Mouse (Mus musculus): ENCODE data around the gene Tspo2. TPM values are rescaled to one million over a fixed set of nuclear protein-coding genes. Genes with fewer than 3 reads are reported as not detected.
"Not testable (repeated sequence)": the region's sequence is repeated elsewhere in the genome, so short reads cannot be mapped to it uniquely, and the experiment has no call there.

Tspo2 gene
- not detected for polyA plus RNA-seq (2017; shearing (Covaris generic))

DNA sequence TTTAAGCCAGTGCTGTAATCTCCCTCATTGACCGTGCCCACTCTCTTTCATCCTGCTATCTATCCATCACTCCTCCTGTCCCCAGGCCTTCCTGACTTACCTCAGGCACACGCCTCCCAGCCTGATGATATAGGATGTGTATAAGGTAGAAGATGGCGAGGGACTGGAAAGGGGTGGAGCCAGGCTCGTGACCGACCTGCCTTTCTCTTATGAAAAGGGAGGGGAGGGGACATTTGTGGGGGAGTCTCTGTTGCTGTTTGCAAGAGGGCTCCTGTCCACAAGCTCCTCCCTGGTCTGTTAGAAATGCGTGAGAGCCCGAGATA is at the start of gene Tspo2:
Gene Tspo2, minus strand, starts transcription at position 170 of the 323 bp plus-strand sequence.
- no peak for ATAC-seq

DNA sequence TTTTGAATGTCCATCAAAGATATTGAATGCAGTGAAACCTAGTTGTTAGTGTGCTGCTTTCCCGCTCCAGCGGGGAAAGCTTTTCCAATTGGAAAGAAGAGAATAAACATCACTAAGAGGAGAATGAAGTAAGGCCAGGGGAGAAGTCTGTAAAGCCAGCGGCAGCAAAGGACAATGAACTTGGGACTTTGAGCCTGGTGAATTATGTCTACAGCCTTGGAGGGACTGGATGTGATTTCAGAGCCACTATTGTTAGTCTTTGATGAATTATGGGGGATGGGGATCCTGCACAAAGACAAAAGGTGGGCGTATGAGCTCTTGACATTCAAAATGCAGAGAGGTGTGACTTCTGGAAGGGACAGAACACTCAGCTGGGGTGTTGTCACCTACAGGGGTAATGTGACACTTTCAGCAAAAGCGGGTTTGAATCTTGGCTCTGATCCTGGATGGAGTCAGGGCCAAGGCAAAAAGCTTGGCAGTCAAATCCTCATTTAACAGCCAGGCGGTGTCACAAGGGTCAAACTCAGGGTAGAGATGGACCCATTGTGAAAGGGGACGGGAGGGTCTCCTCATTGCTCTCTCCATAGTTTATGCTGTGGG is 49.6 kb upstream of the Tspo2 start:
- no peak for ATAC-seq

DNA sequence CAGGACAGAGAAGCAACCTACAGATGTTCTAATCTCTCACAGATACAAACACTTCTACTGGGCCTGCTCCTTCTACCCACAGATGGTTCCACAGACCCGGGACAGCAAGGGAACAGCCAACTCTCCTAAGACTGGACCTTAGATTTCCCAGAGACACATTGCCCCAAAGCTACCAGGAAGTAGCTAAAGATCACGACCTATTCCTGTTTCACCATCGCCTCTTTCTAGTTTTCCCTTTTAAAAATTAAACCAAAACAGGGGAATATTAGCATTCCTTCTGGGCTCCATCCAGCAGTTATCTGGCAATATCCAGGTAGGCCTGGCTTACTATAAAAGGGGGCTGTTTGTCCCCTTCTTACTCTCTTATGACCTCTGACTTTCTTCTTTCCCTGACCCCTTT is 46.7 kb upstream of the Tspo2 start:
- ATAC-seq: no peak

DNA sequence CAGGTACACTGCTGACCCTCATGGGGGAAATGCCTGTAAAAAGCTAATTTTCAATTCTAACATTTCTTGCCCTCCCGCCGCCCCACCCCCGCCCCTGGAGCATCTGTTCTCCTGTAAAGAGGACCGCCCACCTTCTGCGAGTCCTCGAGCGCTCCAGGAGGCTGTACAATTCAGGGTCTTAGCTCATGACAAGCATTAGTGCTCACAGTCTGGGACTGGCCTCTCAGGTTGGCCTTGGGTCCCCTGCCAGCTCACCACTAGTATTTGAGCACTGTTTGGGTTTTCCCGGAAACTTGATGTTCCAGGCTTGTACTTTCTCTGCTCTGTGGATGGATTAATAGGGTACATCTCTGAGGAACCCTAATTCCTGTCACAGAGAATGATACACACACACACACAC is 42.7 kb upstream of the Tspo2 start:
- no peak for ATAC-seq

DNA sequence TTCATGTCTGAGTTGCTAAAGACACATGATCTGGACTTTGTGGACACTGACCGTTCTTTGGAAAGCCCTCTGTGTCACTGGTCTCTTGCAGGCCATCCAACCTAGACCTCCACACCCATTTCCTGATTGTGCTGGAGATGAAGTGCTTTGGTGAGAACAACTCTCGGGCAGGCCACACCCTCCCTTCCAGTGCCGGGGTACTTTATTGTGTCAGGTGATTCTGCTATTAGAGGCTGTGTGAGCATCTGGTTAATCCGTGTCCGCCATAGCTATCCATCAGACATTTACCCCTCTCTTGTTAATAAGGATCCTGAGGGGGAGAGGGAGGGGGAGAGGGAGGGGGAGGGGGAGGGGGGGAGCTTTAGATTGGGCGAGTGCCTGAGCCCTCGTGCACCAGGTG is 42.3 kb upstream of the Tspo2 start:
- ATAC-seq: no peak

DNA sequence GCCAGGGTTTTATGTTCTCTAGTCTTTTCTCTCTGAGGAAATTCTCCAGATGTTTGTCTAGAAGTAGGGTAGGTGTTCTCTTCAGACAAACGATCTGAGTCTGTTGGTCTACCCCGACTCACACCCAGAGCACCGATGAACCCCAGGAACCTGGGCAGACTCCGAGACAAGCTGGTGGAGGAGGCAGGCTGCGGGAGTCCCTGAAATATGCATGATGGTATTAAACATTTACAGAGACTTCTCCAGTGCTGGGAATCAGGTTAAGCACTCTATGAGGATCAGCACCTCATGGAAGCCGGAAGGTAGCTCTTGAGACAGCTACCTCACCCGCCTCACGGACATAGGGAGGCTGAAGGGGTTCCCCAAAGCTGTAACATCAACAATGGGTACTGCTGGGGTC is 41.3 kb upstream of the Tspo2 start:
- ATAC-seq: no peak

DNA sequence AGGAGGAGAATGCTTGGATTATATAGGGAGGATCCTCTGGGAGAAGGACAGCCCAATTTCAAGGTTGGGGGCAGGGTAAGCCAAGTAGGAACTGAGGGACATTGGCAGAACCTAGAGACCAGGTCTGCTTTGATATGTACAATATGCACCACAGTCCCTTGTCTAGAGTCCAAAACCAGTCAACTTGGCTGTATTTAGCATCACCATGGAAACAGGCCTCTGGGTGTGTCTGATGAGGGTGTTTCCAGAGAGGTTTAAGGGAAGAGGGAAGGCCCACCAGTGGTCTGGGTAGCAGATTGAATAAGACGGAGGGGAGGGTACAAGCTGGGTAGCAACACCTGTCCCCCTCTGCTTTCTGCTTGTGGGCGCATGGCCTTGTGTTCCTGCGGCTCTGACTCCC is 38.1 kb upstream of the Tspo2 start:
- no peak for ATAC-seq

DNA sequence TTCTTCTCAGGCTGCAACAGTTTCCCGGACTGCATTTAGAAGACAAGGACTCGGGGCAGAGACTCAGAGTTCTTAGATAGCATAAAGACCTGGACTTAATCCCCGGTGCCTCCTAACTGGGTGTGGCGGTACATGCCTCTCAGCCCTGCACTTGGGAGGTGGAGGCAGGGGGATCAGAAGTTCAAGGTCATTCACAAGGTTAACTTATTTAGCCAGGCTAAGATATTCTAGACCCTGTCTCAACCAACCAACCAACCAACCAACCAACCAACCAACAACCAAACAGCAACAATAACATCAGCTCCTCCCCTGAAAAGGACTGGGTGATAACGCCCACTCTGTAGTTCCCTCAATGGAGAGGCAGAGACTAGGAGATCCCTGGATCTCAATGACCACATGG is 32.9 kb upstream of the Tspo2 start:
- no peak for ATAC-seq

DNA sequence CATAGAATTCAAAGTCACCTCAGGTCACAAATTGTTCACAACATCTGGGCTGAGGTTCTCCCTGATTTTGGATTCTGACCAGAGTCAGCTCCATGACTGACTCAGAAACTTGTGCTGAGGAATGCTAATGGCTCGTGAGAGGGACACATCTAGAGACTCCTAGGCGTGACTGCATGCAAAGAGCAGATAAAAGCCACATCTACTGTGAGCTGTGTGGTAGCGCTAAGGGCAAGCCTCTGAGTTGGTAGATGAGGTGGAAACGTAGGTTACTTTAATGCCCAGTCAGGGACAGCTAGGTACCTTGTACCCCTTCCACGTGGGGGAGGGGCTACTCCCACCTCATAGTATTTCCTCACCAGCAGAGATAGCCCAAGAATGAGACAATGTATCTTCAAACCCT is 32.4 kb upstream of the Tspo2 start:
- no peak for ATAC-seq

DNA sequence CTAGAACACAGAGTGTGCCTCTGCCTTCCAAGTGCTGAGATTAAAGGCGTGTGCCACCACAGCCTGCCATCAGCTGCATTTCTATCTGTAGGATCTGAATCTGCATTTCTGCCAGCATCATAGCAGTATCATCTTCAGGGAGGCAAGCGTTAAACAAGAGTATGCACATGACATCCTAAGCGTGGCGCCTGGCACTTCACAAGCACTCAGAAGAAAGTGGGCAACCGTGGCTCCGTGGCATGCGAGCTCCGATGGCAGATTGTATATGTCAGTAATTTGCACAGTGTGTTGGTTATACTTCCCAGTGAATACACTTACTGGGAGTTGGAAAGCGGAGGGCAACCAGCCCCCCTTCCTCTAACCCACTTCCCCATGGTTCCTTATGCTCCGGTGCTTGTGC is 28.6 kb upstream of the Tspo2 start:
- no peak for ATAC-seq

DNA sequence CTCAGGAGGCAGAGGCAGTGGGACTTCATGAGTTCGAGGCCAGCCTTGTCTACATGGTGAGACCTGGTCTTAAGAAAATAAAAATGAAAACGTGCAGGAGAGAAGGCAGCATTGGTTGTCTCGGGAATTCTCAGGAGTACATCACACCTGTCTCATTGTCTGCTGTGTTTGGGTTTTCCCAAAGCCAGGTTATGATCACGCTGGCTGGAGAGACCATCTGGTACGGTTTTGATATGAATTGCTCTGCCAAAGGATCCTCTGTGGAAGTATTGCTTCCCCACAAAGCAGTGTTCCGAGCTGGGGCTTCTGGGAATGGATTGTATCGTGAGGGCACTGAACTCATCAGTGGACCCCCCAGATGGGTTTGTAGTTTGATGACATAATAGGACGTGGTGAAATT is 24.1 kb upstream of the Tspo2 start:
- no peak for ATAC-seq

DNA sequence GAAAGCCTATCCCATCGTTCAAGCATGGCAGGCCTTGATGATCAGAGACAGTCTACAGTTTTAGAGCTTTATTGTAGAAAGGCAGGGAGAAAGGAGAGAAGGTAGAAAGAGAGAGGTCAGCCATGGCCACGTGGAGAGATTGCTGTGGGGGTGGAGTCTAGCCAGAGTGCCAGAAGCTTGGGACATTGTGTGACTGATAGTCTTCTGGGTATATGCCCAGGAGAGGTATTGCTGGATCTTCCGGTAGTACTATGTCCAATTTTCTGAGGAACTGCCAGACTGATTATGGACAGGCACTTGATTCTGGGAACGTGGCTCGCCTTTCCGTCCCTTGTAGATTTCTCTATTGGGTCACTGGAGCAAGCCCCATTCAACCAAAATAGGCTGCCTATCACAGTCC is 23.0 kb upstream of the Tspo2 start:
- ATAC-seq: not testable (repeated sequence)

DNA sequence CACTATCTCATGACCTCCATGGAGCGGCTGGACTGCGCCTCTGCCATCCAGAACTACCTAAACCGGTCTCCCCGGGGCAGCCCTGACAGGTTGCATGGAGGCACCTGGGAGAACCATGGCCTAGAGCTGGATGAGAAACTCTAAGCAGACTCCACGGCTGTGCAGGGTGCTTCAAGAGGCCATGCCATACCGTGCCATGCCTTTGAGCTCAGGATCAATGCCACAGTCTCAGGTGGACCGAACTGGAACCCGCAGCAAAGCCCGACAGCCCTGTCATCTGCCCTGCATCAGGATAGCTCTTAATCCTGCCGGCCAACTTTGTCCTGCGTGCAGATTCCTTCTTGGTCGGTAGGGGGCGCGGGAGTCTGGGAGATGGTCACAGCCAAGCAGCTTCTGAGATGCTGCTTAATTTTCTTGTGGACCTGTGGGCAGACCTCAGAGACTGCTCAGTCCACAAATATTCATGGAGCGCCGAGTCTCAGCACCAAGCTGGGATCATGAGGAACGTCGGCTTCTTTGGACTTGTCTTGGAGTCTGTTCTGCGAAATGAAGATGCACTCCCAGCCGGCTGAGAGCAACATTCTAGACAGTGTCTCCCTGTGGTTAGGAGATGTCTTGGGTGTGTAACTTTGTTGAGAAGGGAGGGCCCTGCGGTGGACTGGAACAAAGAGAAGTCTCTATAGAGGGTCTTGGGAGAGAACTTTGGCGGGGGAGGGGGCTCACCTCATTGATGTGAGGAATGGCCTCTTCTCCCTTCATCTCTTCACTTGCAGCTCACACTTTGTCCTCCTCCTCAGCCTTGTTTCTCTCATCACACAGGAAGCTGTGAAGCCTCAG is 16.3 kb upstream of the Tspo2 start:
- ATAC-seq: peak; percentile 60

DNA sequence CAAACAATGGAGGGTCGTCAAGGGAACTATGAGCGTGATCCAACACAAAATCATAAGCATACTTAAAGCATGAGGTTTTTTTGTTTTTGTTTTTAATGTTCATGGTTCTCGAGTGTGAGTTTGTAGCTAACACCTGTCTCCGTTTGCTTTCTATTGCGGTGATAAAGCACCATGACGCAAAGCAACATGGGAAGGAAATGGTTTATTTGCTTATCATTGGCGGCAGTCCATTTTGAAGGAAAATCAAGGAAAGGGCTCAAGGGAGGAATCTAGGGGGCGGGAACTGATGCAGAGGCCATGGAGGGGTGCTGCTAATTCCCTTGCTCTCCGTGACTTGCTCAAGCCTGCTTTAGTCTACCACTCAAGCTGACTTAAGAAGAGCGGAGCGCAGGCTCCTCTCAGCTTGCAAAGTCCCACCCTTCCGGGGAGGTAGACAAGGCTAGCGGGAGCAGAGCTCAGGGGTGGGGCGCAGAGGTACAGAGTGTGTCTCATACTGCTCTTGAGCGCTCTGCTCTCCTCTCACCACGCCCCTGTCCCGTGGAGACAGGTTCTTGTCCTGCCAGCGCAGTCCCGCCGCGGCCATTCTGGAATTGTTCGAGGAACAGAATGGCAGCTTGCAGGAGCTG is 15.6 kb upstream of the Tspo2 start:
- no peak for ATAC-seq

DNA sequence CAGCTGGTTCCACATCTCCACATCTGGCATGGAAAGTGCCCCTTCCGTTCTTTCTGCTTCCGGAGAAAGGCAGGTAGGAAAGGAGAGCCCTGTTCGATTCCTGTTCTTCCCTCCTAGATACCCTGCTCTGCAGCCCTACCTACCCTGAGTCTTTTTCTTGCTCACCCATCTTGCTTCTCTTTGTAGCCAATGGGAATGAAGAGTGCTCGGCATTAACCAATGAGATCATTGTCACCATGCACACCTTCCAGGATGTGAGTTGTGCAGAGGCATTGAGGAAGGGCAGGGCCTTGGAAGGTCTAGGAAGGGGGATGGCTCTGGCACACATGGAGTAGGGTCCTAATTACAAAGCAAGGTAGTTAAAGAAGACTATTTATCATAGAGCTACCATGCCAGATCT is 12.1 kb upstream of the Tspo2 start:
- peak; percentile 69 for ATAC-seq

DNA sequence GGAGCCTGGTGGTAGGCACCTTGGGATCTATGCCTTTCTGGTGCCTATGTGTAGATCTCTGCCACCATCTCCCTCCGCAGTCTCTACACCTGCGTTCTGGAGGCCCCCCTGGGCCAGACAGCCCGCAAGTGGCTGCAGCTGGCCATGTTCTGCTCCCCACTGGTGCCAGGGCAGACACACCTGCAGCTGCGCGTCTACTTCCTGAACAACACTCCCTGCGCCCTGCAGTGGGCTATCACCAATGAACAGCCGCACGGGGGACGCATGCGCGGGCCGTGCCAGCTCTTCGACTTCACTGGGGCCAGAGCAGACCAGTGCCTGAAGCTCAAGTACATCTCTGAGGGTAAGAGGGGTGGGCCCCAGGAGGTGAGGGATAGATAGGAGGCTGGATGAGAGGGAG is 10.8 kb upstream of the Tspo2 start:
- ATAC-seq: peak; percentile 75

DNA sequence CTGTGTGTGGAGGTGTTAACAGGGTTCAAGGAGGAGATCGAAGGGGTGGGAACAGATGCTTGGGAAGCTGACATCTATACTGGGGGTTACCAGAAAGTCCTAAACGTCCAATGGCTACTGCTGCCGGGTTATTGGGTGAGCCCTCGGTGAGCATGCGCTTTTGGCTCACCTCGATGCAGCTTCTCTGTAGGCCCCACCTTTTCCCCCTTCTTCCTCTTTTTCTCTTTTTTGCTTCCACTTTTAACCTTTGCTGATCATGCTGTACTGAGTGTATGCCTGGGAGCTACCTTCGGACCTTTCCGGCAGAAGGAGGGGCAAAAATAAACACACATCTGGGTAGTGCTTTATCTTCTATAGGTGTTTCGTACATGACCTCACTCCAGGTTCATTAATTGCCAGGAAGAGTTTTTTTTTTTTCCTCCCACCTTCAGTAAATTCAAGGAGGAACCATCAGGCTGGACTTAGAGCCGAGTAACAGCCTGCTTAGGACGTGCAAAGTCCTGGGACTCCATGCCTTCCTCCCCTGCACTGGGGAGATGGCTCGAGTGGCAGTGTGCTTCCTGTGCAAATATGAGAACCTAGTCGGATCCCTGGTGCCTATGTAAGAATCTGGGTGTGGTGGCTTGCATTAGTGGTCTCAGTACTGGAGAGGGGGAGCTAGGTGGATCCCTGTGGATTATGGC is 6.8 kb upstream of the Tspo2 start:
- ATAC-seq: no peak

DNA sequence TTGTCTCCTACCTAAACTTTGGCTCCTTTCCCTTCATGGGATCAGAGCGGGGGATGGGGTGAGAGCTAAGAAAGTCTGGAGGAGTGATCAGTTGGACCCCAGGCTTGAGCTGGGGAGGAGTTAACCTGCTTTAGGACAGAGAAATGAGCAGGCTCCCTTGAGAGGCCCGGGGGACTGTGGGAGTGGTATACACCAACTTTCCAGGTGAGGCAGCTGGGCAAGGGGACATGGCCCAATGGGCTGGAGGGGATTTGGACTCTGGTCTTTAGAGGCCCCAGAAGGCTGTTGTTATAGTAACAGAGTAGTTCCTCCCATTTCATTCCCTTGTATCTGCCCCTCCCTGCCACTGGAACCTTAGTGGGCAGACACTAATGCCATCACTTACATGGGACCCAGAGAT is 4.6 kb upstream of the Tspo2 start:
- ATAC-seq: no peak

DNA sequence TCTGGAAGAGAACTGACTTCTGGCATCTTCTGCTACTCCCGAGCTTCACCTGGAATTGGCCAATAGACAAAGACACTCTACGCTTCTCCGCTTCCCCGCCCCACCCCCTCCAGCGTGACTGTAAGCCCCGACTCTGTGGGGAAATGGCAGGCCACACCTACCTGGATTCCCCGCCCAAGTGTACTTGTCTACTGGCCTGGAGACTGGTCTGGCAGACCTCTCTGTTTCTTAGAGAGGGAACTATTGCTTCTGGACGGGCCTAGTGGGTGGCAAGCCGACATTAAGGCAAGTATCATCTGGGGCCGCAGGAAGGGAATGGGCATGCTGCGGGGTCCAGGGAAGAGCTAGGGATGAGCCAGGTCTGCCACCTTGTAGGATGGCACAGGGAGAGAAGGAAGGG is 3.4 kb upstream of the Tspo2 start, which contains the start of gene Unc5cl:
Gene Unc5cl, plus strand, starts transcription at position 214 of the 400 bp plus-strand sequence.
- ATAC-seq: no peak

DNA sequence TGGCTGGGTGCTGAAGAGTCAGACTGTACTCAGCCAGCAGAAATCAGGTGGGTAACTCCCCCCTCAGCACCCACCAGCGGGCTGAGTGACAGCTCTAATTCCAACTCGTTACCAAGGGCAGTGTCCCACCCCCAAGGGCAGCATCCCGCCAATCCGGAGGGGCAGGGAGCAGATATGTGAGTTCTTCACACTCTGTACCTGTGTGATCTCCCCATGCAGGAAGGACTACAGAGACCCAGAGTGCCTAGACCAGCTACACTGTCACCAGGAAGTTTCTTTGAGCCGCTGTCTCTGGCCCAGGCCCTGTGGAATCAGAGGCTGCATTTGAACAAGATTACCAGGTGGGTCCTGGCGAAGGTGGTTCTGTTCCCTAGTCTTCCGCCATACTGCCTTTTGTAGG is 2.9 kb upstream of the Tspo2 start:
- ATAC-seq: no peak

DNA sequence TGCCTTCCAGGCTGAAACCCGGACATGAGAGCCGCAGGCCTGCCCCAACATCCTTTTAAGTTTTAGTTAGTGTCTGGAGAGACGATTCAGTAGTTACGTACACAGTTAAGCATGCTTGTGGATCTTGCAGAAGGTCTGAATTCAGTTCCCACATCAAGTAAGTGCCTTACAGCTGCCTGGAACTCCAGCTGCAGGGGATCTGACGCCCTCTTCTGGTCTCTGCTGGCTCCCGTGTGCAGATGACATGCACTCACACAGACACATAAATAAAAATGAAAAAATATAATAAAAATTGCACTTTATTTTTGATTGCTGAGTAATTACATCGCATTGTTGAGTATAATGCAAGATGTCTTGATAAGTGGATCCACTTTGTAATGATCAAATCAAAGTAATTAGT is 2.2 kb upstream of the Tspo2 start:
- ATAC-seq: no peak

DNA sequence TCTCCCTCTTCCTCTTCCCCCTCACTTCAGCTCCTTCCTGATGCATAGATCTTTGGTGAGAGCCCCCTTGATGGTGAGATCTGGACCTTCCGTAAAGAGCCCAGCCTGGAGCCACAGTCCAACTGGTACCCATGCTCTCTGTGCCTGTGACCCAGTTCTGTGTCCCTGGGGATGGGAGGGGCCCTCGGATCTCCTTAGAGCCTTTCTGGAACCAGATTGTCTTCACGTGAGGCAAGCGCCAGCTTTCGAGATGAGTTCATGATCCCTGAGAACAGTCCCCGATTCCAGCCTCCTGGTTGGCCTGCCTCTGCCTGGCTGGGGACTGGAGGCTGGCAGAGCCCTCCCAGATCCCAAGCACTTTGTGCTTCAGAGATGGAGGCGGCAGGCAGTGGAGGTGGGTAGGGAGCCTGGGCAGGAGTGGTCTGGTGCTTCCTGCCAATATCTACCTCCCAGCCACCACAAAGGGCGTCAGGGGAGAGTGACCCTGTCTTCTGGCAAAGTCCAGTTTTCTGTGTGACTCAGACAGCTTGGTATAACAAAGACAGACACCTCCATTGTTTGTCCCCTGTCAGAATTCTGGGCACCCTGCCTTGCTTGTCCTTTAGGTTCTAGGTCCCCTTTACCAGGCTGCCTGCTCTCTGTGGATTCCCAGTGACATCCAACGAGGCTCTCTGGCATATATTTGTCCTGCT is 577 bp upstream of the Tspo2 start:
- no peak for ATAC-seq

All from inflammation-experienced regulatory T-cells, adult 6 months (primary cell).